Mouse (Mus musculus) erythroblast, embryonic 14.5 days (primary cell): ENCODE results near the gene Treml1.

ENCODE experiments used
- GATA1 ChIP-seq: IDR thresholded peaks from 2 replicates; pipeline ENCODE4 v1.6.1; 2012; ENCODE audit warnings: low read length, inconsistent platforms, mixed read lengths
- TAL1 ChIP-seq: IDR thresholded peaks from 3 replicates; pipeline ENCODE4 v1.6.1; 2012; ENCODE audit warnings: low read length, inconsistent platforms, mixed read lengths

DNA sequence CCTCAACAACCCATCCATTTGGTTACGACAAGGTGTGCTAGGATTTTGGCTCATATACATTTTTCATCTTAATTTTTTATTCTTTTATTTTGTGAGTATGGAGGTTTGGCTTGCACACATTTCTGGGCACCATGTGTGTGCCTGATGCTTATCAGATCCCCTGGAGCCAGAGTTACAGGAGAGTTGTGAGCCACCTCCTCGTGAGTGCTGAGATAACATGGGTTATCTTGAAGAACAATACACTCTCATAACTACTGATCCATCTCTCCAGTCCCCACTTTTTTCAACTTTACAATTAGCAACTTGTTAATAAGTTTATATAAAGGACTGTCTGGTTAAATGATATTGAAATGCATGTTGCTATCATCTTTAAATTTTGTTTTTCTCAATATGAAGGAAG is 38.4 kb upstream of the Treml1 start:
- peak; percentile 49; the same call in 1 of the 2 replicates for TF ChIP-seq GATA1
- no peak for TF ChIP-seq TAL1
